Mouse (Mus musculus) midbrain, embryonic 12.5 days (tissue): ENCODE data around the gene Xrcc6. TPM values are rescaled to one million over a fixed set of nuclear protein-coding genes. Genes with fewer than 3 reads are reported as not detected.

ENCODE experiments used
- ATAC-seq: fragments of 200-750 bp; cut with Nextera tagmentation; 2 replicates; pipeline ENCODE4 v1.8.0; 2017; ENCODE audit warnings: low read depth, moderate TSS enrichment, moderate library complexity; ENCODE audit not compliant: low FRiP score
- H3K27ac ChIP-seq: fragments of 300-500 bp; sonication (generic); replicated peaks from 2 replicates; pipeline ENCODE4 v1.5.1; 2016; ENCODE audit warnings: mild to moderate bottlenecking
- H3K27me3 ChIP-seq: fragments of 300-500 bp; sonication (generic); 2 replicates; pipeline ENCODE4 v1.6.1; 2016; ENCODE audit warnings: mild to moderate bottlenecking
- H3K36me3 ChIP-seq: fragments of 300-500 bp; sonication (generic); 2 replicates; pipeline ENCODE4 v1.6.1; 2016
- H3K4me1 ChIP-seq: fragments of 300-500 bp; sonication (generic); 2 replicates; pipeline ENCODE4 v1.6.1; 2016
- H3K4me2 ChIP-seq: fragments of 300-500 bp; sonication (generic); replicated peaks from 2 replicates; pipeline ENCODE4 v1.6.1; 2016; ENCODE audit warnings: mild to moderate bottlenecking, moderate library complexity
- H3K4me3 ChIP-seq: fragments of 300-500 bp; sonication (generic); 2 replicates; pipeline ENCODE4 v1.5.1; 2016; ENCODE audit warnings: mild to moderate bottlenecking
- H3K9ac ChIP-seq: fragments of 300-500 bp; sonication (generic); replicated peaks from 2 replicates; pipeline ENCODE4 v1.6.1; 2016; ENCODE audit warnings: mild to moderate bottlenecking, moderate library complexity
- H3K9me3 ChIP-seq: fragments of 300-500 bp; sonication (generic); 2 replicates; pipeline ENCODE4 v1.6.1; 2016; ENCODE audit warnings: mild to moderate bottlenecking
- WGBS: fragments of 180-500 bp; shearing (Covaris S2); methylation state at CpG from one replicate; pipeline ENCODE4 v1.1.7; 2016; 5-methylcytosine and 5-hydroxymethylcytosine counted together
- polyA plus RNA-seq: library from polyadenylated mRNA; unstranded; fragments of >200 nt; fragmentation: Nextera tagmentation; extraction: Ambion mirVana; gene quantifications from 2 replicates; pipeline ENCODE4 v1.2.1, GENCODE M21; 2016

Xrcc6 gene
- polyA plus RNA-seq, 1 experiment from 2014 or later = 50.2 TPM

- H3K36me3 ChIP-seq = no peaks in the 10 kb centered on the region
- no peak for ATAC-seq
Measured at GRCm38 (mm10) chr15:82011947-82012346, 24.3 kb downstream of the Xrcc6 start.

GRCm38 (mm10) chr15:82014745-82015391 is 27.2 kb downstream of the Xrcc6 start:
- Histone ChIP-seq H3K4me2 (peak overlapping the region; percentile 96), H3K4me1 (peaks cover 19% of the 10 kb centered on the region), H3K27ac (no peak overlapping the region), H3K36me3 (peaks cover 10% of the 10 kb centered on the region), H3K27me3 (no peaks in the 10 kb centered on the region), H3K9ac (peak overlapping the region; percentile 90), H3K4me3 (peak overlapping the region; percentile 96), H3K9me3 (no peaks in the 10 kb centered on the region)
- ATAC-seq = no peak
- 20% methylated on average over 9 of the region's 9 CpGs for WGBS

More at GRCm38 (mm10) chr15:82011947-82012346, 24.3 kb downstream of the Xrcc6 start:
- Histone ChIP-seq H3K4me2 (no peak overlapping the region), H3K9me3 (no peaks in the 10 kb centered on the region), H3K27me3 (no peaks in the 10 kb centered on the region), H3K9ac (no peak overlapping the region), H3K4me1 (peaks cover 17% of the 10 kb centered on the region), H3K4me3 (no peak overlapping the region), H3K27ac (no peak overlapping the region)
- WGBS = 94% methylated on average over 6 of the region's 6 CpGs

- ATAC-seq = no peak; the same call in 1 of the 2 replicates
- under 1% methylated on average over 37 of the region's 39 CpGs for WGBS
- Histone ChIP-seq H3K4me2 (peak overlapping the region; percentile 96), H3K27me3 (no peaks in the 10 kb centered on the region), H3K36me3 (peaks cover 13% of the 10 kb centered on the region), H3K4me3 (peak overlapping the region; percentile 96), H3K9ac (peak overlapping the region; percentile 90), H3K27ac (peak overlapping the region; percentile 81), H3K4me1 (peaks cover 19% of the 10 kb centered on the region), H3K9me3 (no peaks in the 10 kb centered on the region)
Measured at GRCm38 (mm10) chr15:82015392-82016100, 27.9 kb downstream of the Xrcc6 start.

- no peaks in the 10 kb centered on the region for H3K9me3 ChIP-seq
- H3K4me1 ChIP-seq = peaks cover 19% of the 10 kb centered on the region
- peak overlapping the region; percentile 96 for H3K4me2 ChIP-seq
- peak overlapping the region; percentile 81 for H3K27ac ChIP-seq
- H3K36me3 ChIP-seq = peaks cover 15% of the 10 kb centered on the region
- peak overlapping the region; percentile 90 for H3K9ac ChIP-seq
- H3K27me3 ChIP-seq = no peaks in the 10 kb centered on the region
- ATAC-seq = peak; percentile 96
- H3K4me3 ChIP-seq = peak overlapping the region; percentile 96
- under 1% methylated on average over 52 of the region's 53 CpGs for WGBS
Measured at GRCm38 (mm10) chr15:82016101-82016808, 28.6 kb downstream of the Xrcc6 start.

- H3K4me1 ChIP-seq = peaks cover 19% of the 10 kb centered on the region
- 29% methylated on average over 6 of the region's 6 CpGs for WGBS
- peak overlapping the region; percentile 71 for H3K27ac ChIP-seq
- H3K36me3 ChIP-seq = peaks cover 20% of the 10 kb centered on the region
- no peak for ATAC-seq
- H3K4me2 ChIP-seq = peak overlapping the region; percentile 96
- peak overlapping the region; percentile 96 for H3K4me3 ChIP-seq
- peak overlapping the region; percentile 62 for H3K9ac ChIP-seq
- H3K9me3 ChIP-seq = no peaks in the 10 kb centered on the region
- H3K27me3 ChIP-seq = no peaks in the 10 kb centered on the region
Measured at GRCm38 (mm10) chr15:82016830-82017229, 29.2 kb downstream of the Xrcc6 start.

GRCm38 (mm10) chr15:82017461-82017860 is 29.8 kb downstream of the Xrcc6 start:
- H3K27me3 ChIP-seq = no peaks in the 10 kb centered on the region
- H3K4me2 ChIP-seq = no peak overlapping the region
- no peak overlapping the region for H3K4me3 ChIP-seq
- H3K9ac ChIP-seq = no peak overlapping the region
- 77% methylated on average over 4 of the region's 4 CpGs for WGBS
- H3K36me3 ChIP-seq = peaks cover 26% of the 10 kb centered on the region
- H3K9me3 ChIP-seq = no peaks in the 10 kb centered on the region
- H3K27ac ChIP-seq = no peak overlapping the region
- H3K4me1 ChIP-seq = peaks cover 19% of the 10 kb centered on the region
- no peak for ATAC-seq

- no peak overlapping the region for H3K4me2 ChIP-seq
- peaks cover 44% of the 10 kb centered on the region for H3K36me3 ChIP-seq
- H3K4me3 ChIP-seq = no peak overlapping the region
- whole genome bisulfite sequencing = 85% methylated on average over 3 of the region's 3 CpGs
- H3K27ac ChIP-seq = no peak overlapping the region
- no peaks in the 10 kb centered on the region for H3K9me3 ChIP-seq
- no peaks in the 10 kb centered on the region for H3K27me3 ChIP-seq
- no peak overlapping the region for H3K9ac ChIP-seq
- H3K4me1 ChIP-seq = peaks cover 16% of the 10 kb centered on the region
- no peak for ATAC-seq
Measured at GRCm38 (mm10) chr15:82019288-82019687, 31.7 kb downstream of the Xrcc6 start.

- ATAC-seq = no peak
- H3K36me3 ChIP-seq = peaks cover 77% of the 10 kb centered on the region
Measured at GRCm38 (mm10) chr15:82022535-82023088, 35.0 kb downstream of the Xrcc6 start.

GRCm38 (mm10) chr15:82023965-82024635 is 36.5 kb downstream of the Xrcc6 start:
- Histone ChIP-seq H3K9ac (no peak overlapping the region), H3K27me3 (no peaks in the 10 kb centered on the region), H3K9me3 (no peaks in the 10 kb centered on the region), H3K27ac (no peak overlapping the region), H3K4me2 (no peak overlapping the region), H3K4me3 (no peak overlapping the region), H3K4me1 (no peaks in the 10 kb centered on the region), H3K36me3 (peaks cover 90% of the 10 kb centered on the region)
- WGBS = 91% methylated on average over 6 of the region's 6 CpGs
- no peak for ATAC-seq

More at GRCm38 (mm10) chr15:82022535-82023088, 35.0 kb downstream of the Xrcc6 start:
- no peaks in the 10 kb centered on the region for H3K9me3 ChIP-seq
- no peaks in the 10 kb centered on the region for H3K4me1 ChIP-seq
- no peak overlapping the region for H3K9ac ChIP-seq
- no peak overlapping the region for H3K4me3 ChIP-seq
- WGBS = 91% methylated on average over 13 of the region's 13 CpGs
- no peaks in the 10 kb centered on the region for H3K27me3 ChIP-seq
- H3K4me2 ChIP-seq = no peak overlapping the region
- H3K27ac ChIP-seq = no peak overlapping the region

- Histone ChIP-seq H3K36me3 (peaks cover 98% of the 10 kb centered on the region), H3K4me2 (no peak overlapping the region), H3K9me3 (no peaks in the 10 kb centered on the region), H3K27ac (no peak overlapping the region), H3K27me3 (no peaks in the 10 kb centered on the region), H3K4me1 (no peaks in the 10 kb centered on the region), H3K4me3 (no peak overlapping the region), H3K9ac (no peak overlapping the region)
- WGBS = 94% methylated on average over 7 of the region's 7 CpGs
- ATAC-seq = no peak
Measured at GRCm38 (mm10) chr15:82027276-82027675, 39.6 kb downstream of the Xrcc6 start.

- no peak overlapping the region for H3K9ac ChIP-seq
- WGBS = 94% methylated on average over 7 of the region's 7 CpGs
- H3K9me3 ChIP-seq = no peaks in the 10 kb centered on the region
- no peak overlapping the region for H3K4me3 ChIP-seq
- H3K4me2 ChIP-seq = no peak overlapping the region
- H3K27me3 ChIP-seq = no peaks in the 10 kb centered on the region
- no peaks in the 10 kb centered on the region for H3K4me1 ChIP-seq
- no peak overlapping the region for H3K27ac ChIP-seq
- H3K36me3 ChIP-seq = peaks cover 98% of the 10 kb centered on the region
- no peak for ATAC-seq
Measured at GRCm38 (mm10) chr15:82027726-82028125, 40.1 kb downstream of the Xrcc6 start.
